Mouse (Mus musculus) stomach, postnatal 0 days (tissue): Measurements from ENCODE around the gene Nexmif. TPM values are rescaled to one million over a fixed set of nuclear protein-coding genes. Genes with fewer than 3 reads are reported as not detected.

ENCODE experiments used
- ATAC-seq: fragments of 200-750 bp; cut with Nextera tagmentation; 2 replicates; pipeline ENCODE4 v1.8.0; 2017; ENCODE audit not compliant: low FRiP score, low TSS enrichment
- DNase-seq: peaks from one replicate; pipeline ENCODE4 v3.0.0-alpha.2; 2016; ENCODE audit warnings: low spot score
- H3K27ac ChIP-seq: fragments of 300-500 bp; sonication (generic); replicated peaks from 2 replicates; pipeline ENCODE4 v1.5.1; 2014; ENCODE audit warnings: mild to moderate bottlenecking, control low read depth
- H3K27me3 ChIP-seq: fragments of 300-500 bp; sonication (generic); 2 replicates; pipeline ENCODE4 v1.6.1; 2014; ENCODE audit warnings: low read length; ENCODE audit not compliant: control insufficient read depth, insufficient read depth
- H3K36me3 ChIP-seq: fragments of 300-500 bp; sonication (generic); 2 replicates; pipeline ENCODE4 v1.6.1; 2014; ENCODE audit warnings: low read length, mixed read lengths; ENCODE audit not compliant: control insufficient read depth, insufficient read depth
- H3K4me1 ChIP-seq: fragments of 300-500 bp; sonication (generic); replicated peaks from 2 replicates; pipeline ENCODE4 v1.6.1; 2014; ENCODE audit warnings: antibody characterized with exemption; ENCODE audit not compliant: control insufficient read depth, insufficient read depth
- H3K4me2 ChIP-seq: fragments of 300-500 bp; sonication (generic); replicated peaks from 2 replicates; pipeline ENCODE4 v1.6.1; 2014; ENCODE audit warnings: low read depth, mild to moderate bottlenecking, control low read depth, moderate library complexity
- H3K4me3 ChIP-seq: fragments of 300-500 bp; sonication (generic); 2 replicates; pipeline ENCODE4 v1.5.1; 2014; ENCODE audit warnings: low read depth, low read length, control low read depth
- H3K9ac ChIP-seq: fragments of 300-500 bp; sonication (generic); 2 replicates; pipeline ENCODE4 v1.6.1; 2014; ENCODE audit warnings: mild to moderate bottlenecking, low read length, control low read depth, mixed read lengths
- H3K9me3 ChIP-seq: fragments of 300-500 bp; sonication (generic); 2 replicates; pipeline ENCODE4 v1.6.1; 2016; ENCODE audit warnings: low read length; ENCODE audit not compliant: control insufficient read depth
- CTCF ChIP-seq: IDR thresholded peaks from 2 replicates; pipeline ENCODE4 v1.5.1; 2016; ENCODE audit warnings: antibody characterized with exemption, low read depth, mild to moderate bottlenecking, moderate library complexity
- EP300 ChIP-seq: optimal IDR thresholded peaks from 2 replicates; pipeline ENCODE3; 2016; ENCODE audit warnings: antibody characterized with exemption
- WGBS: fragments of 180-500 bp; shearing (Covaris S2); extraction: QIAGEN DNeasy Blood & Tissue Kit; methylation state at CpG from one replicate; pipeline ENCODE4 v1.1.7; 2014; 5-methylcytosine and 5-hydroxymethylcytosine counted together
- polyA plus RNA-seq: library from polyadenylated mRNA; unstranded; fragments of >200 nt; fragmentation: Nextera tagmentation; extraction: Ambion mirVana; gene quantifications from 2 replicates; pipeline ENCODE4 v1.2.1, GENCODE M21; 2015

Gene Nexmif
- polyA plus RNA-seq: 0.33 and 0.44 TPM in 2 replicates

GRCm38 (mm10) chrX:104200736-104201591, at the start of gene Nexmif:
Nexmif (minus strand) TSS chrX:104201185.
- H3K4me2 ChIP-seq: peak within 1 kb of the TSS; percentile 66
- H3K36me3 ChIP-seq: no peaks in the 10 kb centered on the region
- DNase-seq (peak; percentile 31), ATAC-seq (peak; percentile 77)
- H3K4me3 ChIP-seq: peak within 1 kb of the TSS; percentile 50
- H3K9ac ChIP-seq: peak within 1 kb of the TSS; percentile 43
- TF ChIP-seq EP300 (no peak), CTCF (no peak)
- no peaks in the 10 kb centered on the region for H3K4me1 ChIP-seq
- no peak within 1 kb of the TSS for H3K27ac ChIP-seq
- WGBS: 20% methylated on average over 14 of the region's 70 CpGs
- no peaks in the 10 kb centered on the region for H3K27me3 ChIP-seq
- H3K9me3 ChIP-seq: no peaks in the 10 kb centered on the region

- DNase-seq: no peak
- H3K9me3 ChIP-seq: no peaks in the 10 kb centered on the region
- WGBS: 53% methylated on average over 2 of the region's 2 CpGs
- no peaks in the 10 kb centered on the region for H3K36me3 ChIP-seq
- no peak overlapping the region for H3K27ac ChIP-seq
- no peaks in the 10 kb centered on the region for H3K27me3 ChIP-seq
- no peak for ATAC-seq
- H3K4me2 ChIP-seq: no peak overlapping the region
- H3K4me3 ChIP-seq: no peak overlapping the region
- TF ChIP-seq CTCF (no peak), EP300 (no peak)
- H3K4me1 ChIP-seq: no peaks in the 10 kb centered on the region
- H3K9ac ChIP-seq: no peak overlapping the region
These were observed 7.7 kb upstream of the Nexmif start for GRCm38 (mm10) chrX:104208701-104209100.

- H3K4me3 ChIP-seq: peak overlapping the region; percentile 50; the same call in 1 of the 2 replicates
- 13% methylated on average over 20 of the region's 21 CpGs for WGBS
- H3K36me3 ChIP-seq: no peaks in the 10 kb centered on the region
- peak overlapping the region; percentile 66 for H3K4me2 ChIP-seq
- ATAC-seq (no peak), DNase-seq (no peak)
- no peaks in the 10 kb centered on the region for H3K4me1 ChIP-seq
- TF ChIP-seq CTCF (no peak), EP300 (no peak)
- H3K9me3 ChIP-seq: no peaks in the 10 kb centered on the region
- no peaks in the 10 kb centered on the region for H3K27me3 ChIP-seq
- H3K27ac ChIP-seq: no peak overlapping the region
- no peak overlapping the region for H3K9ac ChIP-seq
These were observed 681 bp upstream of the Nexmif start for GRCm38 (mm10) chrX:104201592-104202139.

GRCm38 (mm10) chrX:104200388-104200735, 623 bp downstream of the Nexmif start:
- Histone ChIP-seq H3K4me2 (peak overlapping the region; percentile 66), H3K4me1 (no peaks in the 10 kb centered on the region), H3K27me3 (no peaks in the 10 kb centered on the region), H3K9me3 (no peaks in the 10 kb centered on the region), H3K27ac (no peak overlapping the region), H3K36me3 (no peaks in the 10 kb centered on the region), H3K9ac (peak overlapping the region; percentile 43), H3K4me3 (peak overlapping the region; percentile 50)
- WGBS: 24% methylated on average over 11 of the region's 37 CpGs
- ATAC-seq (peak; percentile 69), DNase-seq (peak; percentile 23)
- TF ChIP-seq EP300: no peak
- TF ChIP-seq CTCF: no peak

- peak; percentile 54 for DNase-seq
These were observed 1.2 kb downstream of the Nexmif start for GRCm38 (mm10) chrX:104199611-104200387.

More at GRCm38 (mm10) chrX:104199611-104200387, 1.2 kb downstream of the Nexmif start:
- peak; percentile 55 for ATAC-seq
- H3K36me3 ChIP-seq: no peaks in the 10 kb centered on the region
- no peaks in the 10 kb centered on the region for H3K4me1 ChIP-seq
- TF ChIP-seq CTCF (no peak), EP300 (no peak)
- H3K9me3 ChIP-seq: no peaks in the 10 kb centered on the region
- H3K27ac ChIP-seq: no peak overlapping the region
- 19% methylated on average over 52 of the region's 100 CpGs for WGBS
- H3K4me3 ChIP-seq: peak overlapping the region; percentile 50
- peak overlapping the region; percentile 43; the same call in 1 of the 2 replicates for H3K9ac ChIP-seq
- no peaks in the 10 kb centered on the region for H3K27me3 ChIP-seq
- peak overlapping the region; percentile 66 for H3K4me2 ChIP-seq
